Mouse (Mus musculus) left cerebral cortex, adult 2 months (tissue): ENCODE measurements around the gene Cep104. TPM values are rescaled to one million over a fixed set of nuclear protein-coding genes. Genes with fewer than 3 reads are reported as not detected.

Experiments
- DNase-seq, 2 experiments: peaks; one replicate each; pipeline ENCODE4 v3.0.0; 2021 to 2022; ENCODE audit warnings: low spot score in 2 of 2, mixed read lengths in 1 of 2; ENCODE audit errors: extremely low spot score in 1 of 2
- H3K27ac ChIP-seq: fragments of 200-600 bp; 2 replicates; pipeline ENCODE4 v1.8.1; 2022
- H3K4me3 ChIP-seq: fragments of 200-600 bp; 2 replicates; pipeline ENCODE4 v1.8.1; 2022
- CTCF ChIP-seq: fragments of 200-600 bp; IDR thresholded peaks from 2 replicates; pipeline ENCODE4 v1.8.1; 2022; ENCODE audit warnings: antibody characterized with exemption, mild to moderate bottlenecking, moderate library complexity
- intact Hi-C: fragments of 180-260 bp; cut with DNase I; formaldehyde crosslinking; loops from one replicate; pipeline ENCODE4 v1.15.1; 2025
- long read RNA-seq, 2 experiments: library from polyadenylated mRNA; stranded (forward); transcript quantifications; one replicate each; pipeline ENCODE4 v2.0.0; 2021; ENCODE audit warnings: borderline mapping rate in 2 of 2
- total RNA-seq, 2 experiments: library from RNA; stranded (reverse); gene quantifications; 2 replicates each; pipeline ENCODE4 v1.2.3; 2021

The Cep104 gene
- total RNA-seq = 10 to 100 TPM; 33.6 to 34.4 TPM
- long read RNA-seq, experiment 1, full-length matches to known transcripts = 35 of 52 reads
- long read RNA-seq, experiment 1, partial matches to known transcripts = 5 of 52 reads
- long read RNA-seq, experiment 1, other reads (novel, unspliced or antisense) = 12 of 52 reads
- long read RNA-seq, experiment 2, full-length matches to known transcripts = 26 of 44 reads
- long read RNA-seq, experiment 2, partial matches to known transcripts = 6 of 44 reads
- long read RNA-seq, experiment 2, other reads (novel, unspliced or antisense) = 12 of 44 reads

DNA sequence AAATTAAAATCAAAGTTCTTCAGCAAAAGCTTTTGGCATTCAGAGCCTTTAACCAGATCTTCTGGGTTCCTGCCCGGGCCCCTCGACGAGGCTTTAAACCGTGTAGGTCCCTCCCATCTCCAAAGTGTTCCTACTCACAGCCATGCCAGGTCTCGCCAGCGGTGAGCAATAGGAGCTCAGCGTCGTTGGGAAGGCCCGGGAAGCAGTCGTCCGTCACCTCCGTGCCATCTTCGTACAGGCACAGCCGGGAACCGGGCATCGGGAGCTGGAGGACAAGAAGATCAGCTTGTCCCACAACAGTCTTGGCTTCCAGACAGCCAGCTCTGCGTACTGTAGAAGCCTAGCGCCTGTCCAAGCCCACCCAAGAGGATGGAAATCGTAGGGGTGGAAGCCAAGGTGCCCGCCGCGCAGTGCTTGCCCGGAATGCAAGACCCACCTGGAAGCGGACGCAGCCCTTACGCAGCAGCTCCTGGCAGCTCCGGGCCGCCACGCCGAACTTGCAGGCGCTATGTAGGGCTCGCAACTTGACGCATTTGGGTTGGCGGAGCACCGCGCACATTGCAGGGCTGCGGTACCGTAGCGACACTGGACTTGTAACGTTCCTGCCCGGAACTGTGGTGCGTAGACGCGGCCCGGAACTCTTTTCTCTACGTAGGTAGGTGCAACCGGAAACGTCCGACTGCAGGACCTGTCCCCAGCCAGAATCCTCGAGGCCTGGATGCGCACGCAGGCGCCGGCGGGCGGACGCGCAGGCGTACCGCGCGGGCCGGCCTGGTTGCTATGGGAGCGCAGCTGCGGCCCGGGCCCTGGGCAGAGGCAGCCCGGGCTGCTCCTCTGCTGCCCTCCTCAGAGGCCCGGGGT is at the start of gene Cep104, which contains the start of gene Dffb:
Gene Cep104 (plus strand): TSS at position 764 of the 861 bp plus-strand sequence.
Gene Dffb (minus strand): TSS at position 696 of the 861 bp plus-strand sequence.
- intact Hi-C loops = loop anchor here (1.0 kb wide), 2 partner anchors 17 to 37 kb away; partner anchors contain the start of genes A430005L14Rik and Lrrc47
- TF ChIP-seq CTCF = no peak
- Histone ChIP-seq H3K27ac (peak within 1 kb of the TSS; percentile 95), H3K4me3 (peak within 1 kb of the TSS; percentile 77)
- peak; percentile 94 for DNase-seq

GRCm38 (mm10) chr4:153928772-153929299 is 46.2 kb upstream of the Cep104 start:
- intact Hi-C loops = no loop called here
- Histone ChIP-seq H3K27ac (no peak overlapping the region), H3K4me3 (no peak overlapping the region)
- TF ChIP-seq CTCF = no peak
- DNase-seq = no peak

- DNase-seq = no peak
- Histone ChIP-seq H3K4me3 (no peak overlapping the region), H3K27ac (no peak overlapping the region)
- no peak for TF ChIP-seq CTCF
- intact Hi-C loops = no loop called here
Measured at GRCm38 (mm10) chr4:153929425-153929824, 45.6 kb upstream of the Cep104 start.

DNA sequence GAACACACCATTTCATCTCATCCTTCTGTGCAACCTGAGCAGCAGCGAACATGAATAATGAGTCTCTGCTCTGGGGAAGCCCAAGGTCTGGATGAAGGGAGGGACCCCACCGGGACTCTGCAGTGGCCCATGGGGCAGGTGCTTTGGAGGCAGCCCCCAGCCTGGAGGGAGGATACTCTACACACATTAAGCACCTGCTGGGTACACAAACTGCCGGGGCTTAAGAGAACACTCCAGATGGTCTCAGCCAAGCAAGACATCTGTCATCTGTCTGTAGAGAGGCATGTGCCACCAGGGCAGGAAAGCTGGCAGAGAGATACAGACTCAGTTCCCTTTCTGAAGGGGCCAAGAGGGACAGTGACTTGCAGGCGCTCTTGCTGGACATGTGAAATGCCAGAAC is 45.1 kb upstream of the Cep104 start:
- intact Hi-C loops = no loop called here
- TF ChIP-seq CTCF = no peak

DNA sequence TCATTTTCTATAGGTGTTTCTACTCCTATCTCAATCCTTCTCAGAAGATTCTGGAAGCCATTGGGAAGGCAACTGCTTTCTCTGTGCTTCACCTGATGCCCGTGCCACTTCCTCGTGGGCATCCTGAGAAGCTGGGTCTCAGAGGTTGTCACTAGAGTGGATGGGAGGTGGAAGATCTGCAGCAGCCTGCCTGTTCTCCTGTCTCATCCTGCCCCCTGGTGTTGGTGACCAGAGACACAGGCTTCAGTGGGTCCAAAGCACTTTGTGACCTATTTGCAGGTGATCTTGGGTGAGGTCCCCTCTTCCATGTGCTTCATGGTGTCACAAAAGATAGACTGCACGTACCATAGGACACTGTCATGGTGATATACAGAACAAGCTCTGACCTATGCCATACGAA is 31.8 kb upstream of the Cep104 start:
- Histone ChIP-seq H3K27ac (no peak overlapping the region), H3K4me3 (no peak overlapping the region)
- DNase-seq = peak; percentile 48 to 63
- intact Hi-C loops = loop anchor here (5.0 to 10.0 kb wide), 5 partner anchors 136 to 1418 kb away; partner anchors contain the start of gene Ajap1
- peak; percentile 78 for TF ChIP-seq CTCF

More for the DNA sequence above, 45.1 kb upstream of the Cep104 start:
- no peak overlapping the region for H3K27ac ChIP-seq
- no peak for DNase-seq
- H3K4me3 ChIP-seq = no peak overlapping the region

DNA sequence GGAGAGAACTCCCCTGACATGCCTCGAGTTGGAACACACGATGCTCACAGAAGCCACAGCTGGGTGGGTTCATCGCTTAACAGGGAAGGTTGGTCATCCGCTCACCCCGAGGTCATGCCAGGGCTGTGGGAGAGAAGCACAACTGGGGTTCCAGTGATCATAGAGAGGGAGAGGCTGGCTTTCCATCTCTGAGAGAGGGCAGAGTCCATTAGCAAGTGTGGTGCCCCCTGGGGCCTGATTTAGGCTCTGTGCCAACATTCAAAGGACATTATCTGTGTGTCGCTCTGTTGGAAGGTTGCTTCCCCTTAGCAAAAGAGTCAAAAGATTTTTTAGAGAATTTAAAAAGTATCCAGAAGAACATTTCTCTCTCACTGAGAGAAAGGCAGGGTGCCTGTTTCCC is 30.7 kb upstream of the Cep104 start:
- Histone ChIP-seq H3K27ac (no peak overlapping the region), H3K4me3 (no peak overlapping the region)
- intact Hi-C loops = loop anchor here (5.0 to 10.0 kb wide), 5 partner anchors 137 to 1419 kb away; partner anchors contain the start of gene Ajap1
- TF ChIP-seq CTCF = no peak
- DNase-seq = no peak

GRCm38 (mm10) chr4:153945741-153946140 is 29.3 kb upstream of the Cep104 start:
- DNase-seq = no peak
- no peak overlapping the region for H3K27ac ChIP-seq
- TF ChIP-seq CTCF = no peak
- H3K4me3 ChIP-seq = no peak overlapping the region
- intact Hi-C loops = loop anchor here (10.0 kb wide), 3 partner anchors 1211 to 1421 kb away; no protein-coding TSS in a partner anchor

GRCm38 (mm10) chr4:153950372-153950771 is 24.6 kb upstream of the Cep104 start:
- no peak overlapping the region for H3K4me3 ChIP-seq
- TF ChIP-seq CTCF = no peak
- no peak overlapping the region for H3K27ac ChIP-seq
- DNase-seq = no peak
- intact Hi-C loops = no loop called here

GRCm38 (mm10) chr4:153951150-153951549 is 23.8 kb upstream of the Cep104 start:
- intact Hi-C loops = no loop called here
- no peak overlapping the region for H3K27ac ChIP-seq
- no peak for TF ChIP-seq CTCF
- H3K4me3 ChIP-seq = no peak overlapping the region
- DNase-seq = no peak

DNA sequence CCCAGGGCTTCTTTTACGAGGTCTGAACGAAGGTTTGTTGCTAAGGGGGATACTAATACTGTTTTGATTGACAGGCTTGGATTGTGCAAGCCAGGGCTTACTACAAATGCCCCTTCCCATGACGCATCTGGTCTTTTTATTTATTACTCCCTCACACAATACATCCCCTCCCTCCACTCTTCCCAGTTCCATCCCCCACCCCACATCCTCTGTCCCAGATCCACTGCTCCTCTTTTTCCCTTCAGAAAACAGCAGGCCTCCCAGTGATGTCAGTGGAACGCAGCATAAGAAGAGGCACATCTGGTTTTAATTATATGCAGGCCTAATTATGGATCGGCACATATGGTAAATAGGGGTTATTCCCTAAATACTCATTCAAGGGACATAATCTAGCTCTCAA is 23.3 kb upstream of the Cep104 start:
- intact Hi-C loops = no loop called here
- H3K27ac ChIP-seq = no peak overlapping the region

GRCm38 (mm10) chr4:153955651-153956050 is 19.3 kb upstream of the Cep104 start:
- Histone ChIP-seq H3K4me3 (no peak overlapping the region), H3K27ac (no peak overlapping the region)
- no peak for TF ChIP-seq CTCF
- DNase-seq = no peak
- intact Hi-C loops = no loop called here

More for the DNA sequence above, 23.3 kb upstream of the Cep104 start:
- no peak overlapping the region for H3K4me3 ChIP-seq
- no peak for DNase-seq
- no peak for TF ChIP-seq CTCF
